ENCODE assay signal across 13 mouse cellular contexts in genomic region chr4:41497046-41497445, GRCm38 (mm10). TPM values are rescaled to one million over a fixed set of nuclear protein-coding genes. Genes with fewer than 3 reads are reported as not detected.
DNase-seq lines count a peak whose midpoint lies in the region; ATAC-seq and TF ChIP-seq lines count a peak whose summit lies in the region.
"Had no signal": no experiment of that assay in that cellular context is flagged by ENCODE, and none has a peak within 500 bp of the region (broad histone marks: within the 10 kb centered on the region; RNA-seq: fewer than 3 reads in every experiment).

No protein-coding gene starts in this region.

- no peaks in the 10 kb centered on the region for H3K36me3 ChIP-seq in forebrain, embryonic 15.5 days
- H3K36me3 ChIP-seq in forebrain, embryonic 10.5 days (replicated peaks): peaks cover 2% of the 10 kb centered on the region; the same call in 1 of the 2 replicates
- H3K36me3 ChIP-seq in kidney, adult 2 months (ENCODE audit: control insufficient read depth, insufficient read depth, low read length): no peaks in the 10 kb centered on the region
- H3K36me3 ChIP-seq in kidney, embryonic 14.5 days (ENCODE audit: control insufficient read depth, insufficient read depth, low read length): no peaks in the 10 kb centered on the region
- no peaks in the 10 kb centered on the region for H3K36me3 ChIP-seq in embryonic facial prominence, embryonic 10.5 days (replicated peaks)
- H3K36me3 ChIP-seq in midbrain, embryonic 12.5 days: 0 out of 2 replicates have a peak, but pooled peaks cover 3% of the 10 kb centered on the region
- H3K36me3 ChIP-seq: embryonic facial prominence, embryonic 12.5 days had no signal

- no peak for ATAC-seq in forebrain, embryonic 15.5 days (replicated peaks)
- ATAC-seq in kidney, embryonic 14.5 days (ENCODE audit: low FRiP score, low TSS enrichment): no peak
- no peak for ATAC-seq in midbrain, embryonic 12.5 days (ENCODE audit: low FRiP score, low read depth)

- no peak for TF ChIP-seq POLR2A in kidney, adult 2 months (IDR thresholded peaks at IDR 0.05; ENCODE audit: low read depth, low read length)

- no peak for DNase-seq in forebrain, embryonic 10.5 days (ENCODE audit: extremely low spot score, low spot score)
- peak; percentile 91 for DNase-seq in kidney, adult 2 months
- DNase-seq in embryonic facial prominence, embryonic 10.5 days (ENCODE audit: low spot score): no peak
- no peak for DNase-seq in adrenal gland, adult 18-20 months (ENCODE audit: low spot score in 2 of 2)
- no peak for DNase-seq in layer of hippocampus, postnatal 25 days (ENCODE audit: extremely low spot score in 1 of 2, low spot score in 1 of 2)
- DNase-seq: heart, postnatal 36 days; lung, adult 18-20 months had no signal

- H3K27me3 ChIP-seq in forebrain, embryonic 15.5 days: peaks cover 50% of the 10 kb centered on the region
- H3K27me3 ChIP-seq in forebrain, embryonic 10.5 days (ENCODE audit: poor library complexity, severe bottlenecking): peaks cover 90% of the 10 kb centered on the region
- no peaks in the 10 kb centered on the region for H3K27me3 ChIP-seq in kidney, adult 2 months (replicated peaks; ENCODE audit: control insufficient read depth, insufficient read depth, low read length)
- peaks cover 56% of the 10 kb centered on the region for H3K27me3 ChIP-seq in kidney, embryonic 14.5 days (ENCODE audit: control insufficient read depth, insufficient read depth, low read length)
- peaks cover 93% of the 10 kb centered on the region for H3K27me3 ChIP-seq in embryonic facial prominence, embryonic 10.5 days (replicated peaks; ENCODE audit: low read depth, poor library complexity, severe bottlenecking)
- H3K27me3 ChIP-seq in midbrain, embryonic 12.5 days: peaks cover 82% of the 10 kb centered on the region

- no peak for TF ChIP-seq CTCF in kidney, adult 2 months (conservative IDR thresholded peaks at IDR 0.05; ENCODE audit: insufficient read depth, insufficient read length, low read depth, low read length)

- no peak overlapping the region for H3K4me3 ChIP-seq in forebrain, embryonic 15.5 days
- H3K4me3 ChIP-seq in forebrain, embryonic 10.5 days: no peak overlapping the region
- H3K4me3 ChIP-seq in kidney, adult 2 months (ENCODE audit: insufficient read depth, low read depth, low read length): no peak overlapping the region
- H3K4me3 ChIP-seq in kidney, embryonic 14.5 days (ENCODE audit: low read length): no peak overlapping the region
- H3K4me3 ChIP-seq in embryonic facial prominence, embryonic 10.5 days: peak overlapping the region; percentile 51; the same call in 1 of the 2 replicates
- no peak overlapping the region for H3K4me3 ChIP-seq in midbrain, embryonic 12.5 days

- H3K9me3 ChIP-seq in forebrain, embryonic 15.5 days: no peaks in the 10 kb centered on the region
- no peaks in the 10 kb centered on the region for H3K9me3 ChIP-seq in forebrain, embryonic 10.5 days
- H3K9me3 ChIP-seq in kidney, embryonic 14.5 days (ENCODE audit: control insufficient read depth, low read length): no peaks in the 10 kb centered on the region
- H3K9me3 ChIP-seq in embryonic facial prominence, embryonic 10.5 days: no peaks in the 10 kb centered on the region
- H3K9me3 ChIP-seq in midbrain, embryonic 12.5 days: no peaks in the 10 kb centered on the region
- H3K9me3 ChIP-seq: embryonic facial prominence, embryonic 12.5 days had no signal

- 60% methylated on average over 5 of the region's 5 CpGs for WGBS in forebrain, embryonic 15.5 days
- 39% methylated on average over 5 of the region's 5 CpGs for WGBS in forebrain, embryonic 10.5 days
- WGBS in kidney, adult 2 months: 57% methylated on average over 5 of the region's 5 CpGs
- 59% methylated on average over 5 of the region's 5 CpGs for WGBS in kidney, embryonic 14.5 days
- 35% methylated on average over 5 of the region's 5 CpGs for WGBS in embryonic facial prominence, embryonic 10.5 days
- WGBS in midbrain, embryonic 12.5 days: 38% methylated on average over 5 of the region's 5 CpGs

- H3K4me2 ChIP-seq in forebrain, embryonic 15.5 days (replicated peaks): 0 out of 2 replicates have a peak overlapping the region, but pooled peaks have one; percentile 62
- no peak overlapping the region for H3K4me2 ChIP-seq in kidney, embryonic 14.5 days (replicated peaks; ENCODE audit: low read depth, low read length)
- 0 out of 2 replicates have a peak overlapping the region, but pooled peaks have one; percentile 57 for H3K4me2 ChIP-seq in midbrain, embryonic 12.5 days (replicated peaks)

- H3K27ac ChIP-seq in forebrain, embryonic 15.5 days (replicated peaks): no peak overlapping the region
- H3K27ac ChIP-seq in forebrain, embryonic 10.5 days: no peak overlapping the region
- H3K27ac ChIP-seq in kidney, adult 2 months (ENCODE audit: insufficient read depth, low read depth, low read length): no peak overlapping the region
- no peak overlapping the region for H3K27ac ChIP-seq in kidney, embryonic 14.5 days (ENCODE audit: low read depth, low read length)
- H3K27ac ChIP-seq in embryonic facial prominence, embryonic 10.5 days (replicated peaks): no peak overlapping the region
- H3K27ac ChIP-seq in midbrain, embryonic 12.5 days (replicated peaks): no peak overlapping the region
- H3K27ac ChIP-seq: embryonic facial prominence, embryonic 12.5 days had no signal

- H3K9ac ChIP-seq in forebrain, embryonic 15.5 days (replicated peaks): no peak overlapping the region
- no peak overlapping the region for H3K9ac ChIP-seq in kidney, embryonic 14.5 days (ENCODE audit: low read depth, low read length)
- H3K9ac ChIP-seq in midbrain, embryonic 12.5 days (replicated peaks): no peak overlapping the region
- H3K9ac ChIP-seq: embryonic facial prominence, embryonic 12.5 days had no signal

- H3K4me1 ChIP-seq in forebrain, embryonic 15.5 days: peaks cover 35% of the 10 kb centered on the region
- H3K4me1 ChIP-seq in forebrain, embryonic 10.5 days: peaks cover 30% of the 10 kb centered on the region
- H3K4me1 ChIP-seq in kidney, adult 2 months (ENCODE audit: control insufficient read depth, insufficient read depth, low read length): peaks cover 42% of the 10 kb centered on the region
- peaks cover 25% of the 10 kb centered on the region for H3K4me1 ChIP-seq in kidney, embryonic 14.5 days (ENCODE audit: control insufficient read depth, insufficient read depth, low read length)
- peaks cover 27% of the 10 kb centered on the region for H3K4me1 ChIP-seq in embryonic facial prominence, embryonic 10.5 days
- H3K4me1 ChIP-seq in midbrain, embryonic 12.5 days: peaks cover 27% of the 10 kb centered on the region

RNA-seq across cellular contexts. Expression of gene AI464131, which starts 5.8 kb away (rescaled TPM):
- polyA plus RNA-seq in forebrain, embryonic 15.5 days (2015; fragmentation: Nextera tagmentation; extraction: Ambion mirVana): 2.8 and 3.1 TPM in 2 replicates
- polyA plus RNA-seq in forebrain, embryonic 10.5 days (2016; fragmentation: Nextera tagmentation; extraction: Ambion mirVana): 6.3 and 7.1 TPM in 2 replicates
- polyA plus RNA-seq in kidney, adult 2 months (2012; rRNA removed): 23.1 and 26.8 TPM in 2 replicates
- 3.8 and 8.9 TPM in 2 replicates for polyA plus RNA-seq in kidney, embryonic 14.5 days (2014; fragmentation: Nextera tagmentation; extraction: Ambion mirVana)
- 5.7 and 8.9 TPM in 2 replicates for polyA plus RNA-seq in embryonic facial prominence, embryonic 10.5 days (2016; fragmentation: Nextera tagmentation; extraction: Ambion mirVana)
- polyA plus RNA-seq in midbrain, embryonic 12.5 days (2016; fragmentation: Nextera tagmentation; extraction: Ambion mirVana): 8.5 and 8.7 TPM in 2 replicates
- total RNA-seq in adrenal gland, adult 18-20 months (2021): 10 to 100 TPM; 11.6 to 12.4 TPM
- 10 to 100 TPM; 32.4 to 33.3 TPM for total RNA-seq in layer of hippocampus, postnatal 25 days (2021)
- total RNA-seq: granulocyte monocyte progenitor cell, adult 5-6 weeks had no signal

RNA-seq across cellular contexts. Expression of gene 1110017D15Rik, which starts 20.1 kb away (rescaled TPM):
- 9.4 and 15.7 TPM in 2 replicates for polyA plus RNA-seq in forebrain, embryonic 15.5 days (2015; fragmentation: Nextera tagmentation; extraction: Ambion mirVana)
- polyA plus RNA-seq in forebrain, embryonic 10.5 days (2016; fragmentation: Nextera tagmentation; extraction: Ambion mirVana): 3.8 and 6.1 TPM in 2 replicates
- polyA plus RNA-seq in kidney, adult 2 months (2012; rRNA removed): 0.11 and 0.42 TPM in 2 replicates
- polyA plus RNA-seq in kidney, embryonic 14.5 days (2014; fragmentation: Nextera tagmentation; extraction: Ambion mirVana): 0.93 and 1.0 TPM in 2 replicates
- 5.3 and 6.1 TPM in 2 replicates for polyA plus RNA-seq in embryonic facial prominence, embryonic 10.5 days (2016; fragmentation: Nextera tagmentation; extraction: Ambion mirVana)
- polyA plus RNA-seq in midbrain, embryonic 12.5 days (2016; fragmentation: Nextera tagmentation; extraction: Ambion mirVana): 5.0 and 5.5 TPM in 2 replicates
- total RNA-seq in adrenal gland, adult 18-20 months (2021): 1 to 10 TPM in 1 of 2 experiments, under 1 TPM in 1; 0.60 to 1.1 TPM
- 1 to 10 TPM; 4.5 to 7.0 TPM for total RNA-seq in layer of hippocampus, postnatal 25 days (2021)
- total RNA-seq: granulocyte monocyte progenitor cell, adult 5-6 weeks; megakaryocyte progenitor cell, adult 5-6 weeks had no signal

RNA-seq across cellular contexts. Expression of gene Nudt2, which starts 32.1 kb away (rescaled TPM):
- polyA plus RNA-seq in forebrain, embryonic 15.5 days (2015; fragmentation: Nextera tagmentation; extraction: Ambion mirVana): 66.8 and 69.5 TPM in 2 replicates
- polyA plus RNA-seq in forebrain, embryonic 10.5 days (2016; fragmentation: Nextera tagmentation; extraction: Ambion mirVana): 65.4 and 67.8 TPM in 2 replicates
- 28.1 and 34.9 TPM in 2 replicates for polyA plus RNA-seq in kidney, adult 2 months (2012; rRNA removed)
- polyA plus RNA-seq in kidney, embryonic 14.5 days (2014; fragmentation: Nextera tagmentation; extraction: Ambion mirVana): 61.5 and 75.7 TPM in 2 replicates
- 55.4 and 61.4 TPM in 2 replicates for polyA plus RNA-seq in embryonic facial prominence, embryonic 10.5 days (2016; fragmentation: Nextera tagmentation; extraction: Ambion mirVana)
- polyA plus RNA-seq in midbrain, embryonic 12.5 days (2016; fragmentation: Nextera tagmentation; extraction: Ambion mirVana): 56.9 and 63.5 TPM in 2 replicates
- 10 to 100 TPM; 25.6 to 27.0 TPM for total RNA-seq in adrenal gland, adult 18-20 months (2021)
- 10 to 100 TPM; 27.4 to 31.4 TPM for total RNA-seq in layer of hippocampus, postnatal 25 days (2021)

RNA-seq across cellular contexts. Expression of gene Kif24, which starts 32.4 kb away (rescaled TPM):
- 5.1 and 5.5 TPM in 2 replicates for polyA plus RNA-seq in forebrain, embryonic 15.5 days (2015; fragmentation: Nextera tagmentation; extraction: Ambion mirVana)
- polyA plus RNA-seq in forebrain, embryonic 10.5 days (2016; fragmentation: Nextera tagmentation; extraction: Ambion mirVana): 16.2 and 17.7 TPM in 2 replicates
- polyA plus RNA-seq in kidney, adult 2 months (2012; rRNA removed): 0.44 and 0.67 TPM in 2 replicates
- 8.5 and 9.3 TPM in 2 replicates for polyA plus RNA-seq in kidney, embryonic 14.5 days (2014; fragmentation: Nextera tagmentation; extraction: Ambion mirVana)
- 13.7 and 15.1 TPM in 2 replicates for polyA plus RNA-seq in embryonic facial prominence, embryonic 10.5 days (2016; fragmentation: Nextera tagmentation; extraction: Ambion mirVana)
- polyA plus RNA-seq in midbrain, embryonic 12.5 days (2016; fragmentation: Nextera tagmentation; extraction: Ambion mirVana): 11.9 and 12.6 TPM in 2 replicates
- total RNA-seq in adrenal gland, adult 18-20 months (2021): under 1 TPM; 0.90 to 0.93 TPM
- 1 to 10 TPM; 1.0 to 1.5 TPM for total RNA-seq in layer of hippocampus, postnatal 25 days (2021)
